Mouse (Mus musculus): ENCODE results near the gene Mpp5.

Mpp5 gene

GRCm38 (mm10) chr12:78848246-78848645 lies 99.5 kb downstream of the Mpp5 start:
- DNase-seq (ENCODE audit: low read depth), result no peak

- peak; percentile 70 for DNase-seq (ENCODE audit: low read depth)
These were observed 112.3 kb downstream of the Mpp5 start for GRCm38 (mm10) chr12:78860921-78861495.

- DNase-seq (ENCODE audit: low read depth), result peak; percentile 99
These were observed 113.0 kb downstream of the Mpp5 start, which contains the start of the genes Atp6v1d and Eif2s1 for GRCm38 (mm10) chr12:78861496-78862253. TSS of gene Atp6v1d (minus strand) at chr12:78861638. TSS of gene Eif2s1 (plus strand) at chr12:78861819.

- no peak for DNase-seq (ENCODE audit: low read depth)
These were observed 113.6 kb downstream of the Mpp5 start for GRCm38 (mm10) chr12:78862254-78862730.

- DNase-seq (ENCODE audit: low read depth), result peak; percentile 52
These were observed 116.7 kb downstream of the Mpp5 start for GRCm38 (mm10) chr12:78865434-78865833.

GRCm38 (mm10) chr12:78868115-78868514 lies 119.4 kb downstream of the Mpp5 start:
- DNase-seq (ENCODE audit: low read depth), result no peak

- DNase-seq (ENCODE audit: low read depth), result no peak
These were observed 125.9 kb downstream of the Mpp5 start for GRCm38 (mm10) chr12:78874581-78874980.

- DNase-seq (ENCODE audit: low read depth), result no peak
These were observed 141.4 kb downstream of the Mpp5 start for GRCm38 (mm10) chr12:78890062-78890461.

Measured in induced T-regulatory cell, adult 2 months (primary cell).